Mouse (Mus musculus) B cell, adult 2 months (primary cell): Measurements from ENCODE around the gene Lrrc17.
A peak's percentile ranks its signal among the peaks of the same experiment; 100 is the strongest.

Experiments
- DNase-seq, 2 experiments: peaks; one replicate each; pipeline ENCODE4 v3.0.0; 2022

Gene Lrrc17

GRCm38 (mm10) chr5:21543409-21544201 is at the start of gene Lrrc17:
Gene Lrrc17, plus strand, starts transcription at chr5:21543559.
- DNase-seq: no peak

- DNase-seq: no peak
These were observed 48.6 kb upstream of the Lrrc17 start for GRCm38 (mm10) chr5:21494781-21495180.

- no peak for DNase-seq
These were observed 47.0 kb upstream of the Lrrc17 start for GRCm38 (mm10) chr5:21496321-21496720.

GRCm38 (mm10) chr5:21496881-21497280 is 46.5 kb upstream of the Lrrc17 start:
- DNase-seq: no peak

DNA sequence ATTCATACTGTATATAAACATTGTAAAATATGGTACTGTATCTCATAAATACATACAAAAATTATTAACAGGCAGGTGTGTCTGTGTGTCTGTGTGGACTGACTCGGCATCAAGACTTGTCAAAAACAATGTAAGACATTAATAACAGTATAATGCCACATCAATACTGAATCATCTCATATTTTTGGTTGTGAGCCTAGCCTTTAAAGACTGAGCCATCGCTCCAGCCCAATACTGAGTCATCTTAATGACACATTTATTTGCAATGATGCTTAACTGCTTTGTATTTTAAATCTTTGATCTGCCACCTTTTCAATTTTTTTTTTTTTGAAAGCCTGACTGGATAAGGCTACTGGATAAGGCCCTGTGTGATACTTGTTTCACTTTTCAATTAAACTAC is 44.9 kb upstream of the Lrrc17 start:
- DNase-seq: no peak

- no peak for DNase-seq
These were observed 44.4 kb upstream of the Lrrc17 start for GRCm38 (mm10) chr5:21498925-21499324.

DNA sequence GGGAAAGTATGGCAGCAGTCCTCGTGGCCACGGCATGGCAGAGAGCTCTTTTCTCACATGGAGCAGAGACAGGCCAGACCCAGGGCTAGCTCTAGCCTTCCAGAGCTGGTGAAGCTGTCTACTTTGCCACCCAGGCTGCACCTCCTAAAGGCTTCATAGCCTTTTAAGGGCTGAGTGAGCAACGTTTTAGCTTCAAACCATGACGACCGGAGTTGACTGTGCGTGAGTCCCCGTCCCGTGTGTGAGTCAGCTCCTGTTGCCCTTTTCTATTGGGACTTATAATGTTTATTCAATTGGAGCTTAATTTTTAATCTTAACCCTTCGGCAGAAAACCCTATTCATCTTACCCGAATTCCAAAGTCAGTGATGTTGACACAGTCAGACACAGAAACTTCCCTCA is 43.2 kb upstream of the Lrrc17 start:
- DNase-seq: no peak

DNA sequence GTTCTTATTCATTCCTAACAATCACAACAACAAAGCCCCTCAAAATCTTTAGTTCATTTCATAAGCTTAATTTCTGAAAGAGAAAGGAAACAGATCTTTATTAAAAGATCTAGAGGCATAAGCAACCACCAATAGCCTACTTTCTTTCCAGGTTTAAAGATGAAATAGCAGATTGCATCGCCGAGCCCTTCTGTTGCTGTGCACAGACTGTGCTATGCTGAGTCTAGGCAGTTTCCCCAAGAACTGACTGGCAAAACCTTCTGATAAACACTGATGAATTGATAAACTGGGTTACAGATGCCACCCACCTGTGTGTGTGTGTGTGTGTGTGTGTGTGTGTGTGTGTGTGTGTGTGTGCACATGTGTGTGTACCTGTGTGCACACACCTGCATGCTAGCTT is 42.4 kb upstream of the Lrrc17 start:
- no peak for DNase-seq

DNA sequence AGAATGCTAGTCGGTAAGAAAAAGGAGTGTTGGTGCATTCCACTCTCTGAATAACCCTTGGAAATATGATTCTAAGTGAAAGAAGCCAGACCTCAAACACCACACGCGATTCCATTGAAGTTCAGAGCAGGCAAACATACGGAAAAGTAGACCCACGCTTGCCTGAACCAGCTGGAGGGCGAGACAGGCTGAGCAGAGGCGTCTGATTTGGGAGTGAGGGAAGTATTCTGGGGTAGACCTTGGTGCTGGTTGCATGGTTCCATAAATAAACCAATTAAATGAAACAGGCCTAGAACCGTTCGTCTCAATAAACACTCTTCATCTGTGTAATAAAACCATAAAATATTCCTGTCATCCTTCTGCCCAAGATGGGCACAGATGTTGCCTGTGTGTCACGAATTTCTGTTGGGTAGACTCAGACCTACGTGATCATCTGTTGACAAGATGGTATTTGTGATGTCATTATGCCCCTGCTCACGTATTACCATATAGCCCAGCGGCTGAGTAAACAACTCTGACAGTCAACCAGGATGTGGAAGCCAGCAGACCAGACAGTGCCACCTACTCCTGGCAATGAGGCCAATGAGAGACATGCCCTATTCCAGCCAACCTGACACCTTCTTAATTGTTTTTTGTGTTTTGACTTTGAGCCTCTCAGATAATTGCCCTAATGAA is 40.3 kb upstream of the Lrrc17 start:
- DNase-seq: no peak

GRCm38 (mm10) chr5:21505159-21505558 is 38.2 kb upstream of the Lrrc17 start:
- DNase-seq: no peak

DNA sequence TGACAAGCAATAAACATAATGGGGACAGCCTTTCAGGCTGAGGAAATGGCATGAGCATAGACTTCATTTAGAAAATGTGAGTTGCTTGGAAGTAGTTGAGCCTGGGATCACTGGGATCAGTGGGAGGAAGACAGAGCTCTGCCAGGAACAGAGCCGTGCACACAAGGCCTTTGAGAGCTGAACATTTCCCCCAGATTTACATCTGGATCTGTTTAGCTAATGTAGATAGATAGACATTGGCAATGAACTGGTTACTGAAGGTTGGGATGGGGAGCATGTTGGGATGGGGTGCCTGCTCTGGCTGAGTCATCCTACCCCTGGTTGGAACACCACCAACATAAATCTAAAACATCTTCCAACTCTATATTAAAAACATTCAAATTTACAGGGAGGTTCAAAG is 36.5 kb upstream of the Lrrc17 start:
- no peak for DNase-seq

DNA sequence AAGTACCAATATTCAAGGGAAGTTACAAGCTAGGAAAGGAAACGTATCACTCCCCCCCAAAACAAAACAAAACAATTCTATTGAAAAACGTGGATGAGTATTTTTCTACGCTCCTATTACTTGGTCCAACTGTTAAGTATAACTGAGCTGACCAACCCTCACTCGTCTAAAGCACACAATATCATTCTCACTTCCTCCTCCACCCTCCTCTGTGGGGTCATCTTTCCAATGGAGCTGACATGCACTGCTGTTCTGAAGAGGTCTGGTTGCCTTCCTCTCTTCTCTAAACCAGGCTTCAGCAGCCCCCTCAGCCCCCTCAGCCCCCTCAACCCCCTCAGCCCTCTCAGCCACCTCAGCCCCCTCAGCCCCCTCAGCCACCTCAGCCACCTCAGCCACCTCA is 33.6 kb upstream of the Lrrc17 start:
- DNase-seq: no peak

GRCm38 (mm10) chr5:21513363-21513762 is 30.0 kb upstream of the Lrrc17 start:
- no peak for DNase-seq

GRCm38 (mm10) chr5:21517562-21517961 is 25.8 kb upstream of the Lrrc17 start:
- DNase-seq: peak; percentile 69 to 75

DNA sequence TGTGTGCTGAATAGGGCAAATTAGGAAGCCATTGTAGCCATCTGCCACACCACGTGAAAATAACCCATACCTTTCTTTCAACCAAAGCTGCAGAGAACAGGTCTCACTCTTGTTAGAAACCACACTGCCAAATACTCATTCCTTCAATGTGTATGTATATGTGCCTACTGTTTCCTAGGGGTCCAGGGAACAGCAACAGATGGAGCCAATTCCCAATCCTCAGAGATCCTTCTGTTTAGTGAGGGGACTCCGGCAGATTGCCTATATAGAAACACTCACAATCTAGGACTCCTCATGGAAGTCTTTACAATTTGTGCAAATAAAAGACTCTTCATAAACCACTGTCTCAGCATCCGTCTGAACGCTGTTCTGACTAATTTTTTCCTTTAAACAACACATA is 25.2 kb upstream of the Lrrc17 start:
- no peak for DNase-seq

GRCm38 (mm10) chr5:21519166-21519565 is 24.2 kb upstream of the Lrrc17 start:
- DNase-seq: no peak

GRCm38 (mm10) chr5:21526835-21527485 is 16.4 kb upstream of the Lrrc17 start:
- DNase-seq: no peak

GRCm38 (mm10) chr5:21527488-21527911 is 15.9 kb upstream of the Lrrc17 start:
- no peak for DNase-seq

- no peak for DNase-seq
These were observed 15.1 kb upstream of the Lrrc17 start for GRCm38 (mm10) chr5:21528068-21528842.

GRCm38 (mm10) chr5:21529110-21529720 is 14.1 kb upstream of the Lrrc17 start:
- DNase-seq: no peak

DNA sequence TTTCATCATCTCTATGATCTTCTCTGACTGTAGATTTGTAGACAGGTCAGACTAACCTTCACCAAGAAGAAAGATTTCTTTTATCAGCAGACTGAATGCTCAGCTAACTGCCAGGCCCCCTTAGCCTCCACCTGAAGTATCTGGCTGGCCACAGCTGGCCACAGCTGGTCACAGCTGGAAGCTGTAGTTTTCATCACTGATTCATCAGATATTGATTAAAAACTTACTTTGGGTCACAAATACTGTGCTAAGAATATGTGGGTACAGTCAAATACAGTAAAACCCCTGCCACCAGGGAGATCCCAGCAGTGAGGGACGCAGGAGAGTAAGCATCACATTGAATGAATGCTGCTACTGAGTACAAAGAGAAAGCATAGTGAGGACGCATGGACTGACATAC is 11.2 kb upstream of the Lrrc17 start:
- no peak for DNase-seq

- DNase-seq: no peak
These were observed 10.4 kb upstream of the Lrrc17 start for GRCm38 (mm10) chr5:21532921-21533320.

DNA sequence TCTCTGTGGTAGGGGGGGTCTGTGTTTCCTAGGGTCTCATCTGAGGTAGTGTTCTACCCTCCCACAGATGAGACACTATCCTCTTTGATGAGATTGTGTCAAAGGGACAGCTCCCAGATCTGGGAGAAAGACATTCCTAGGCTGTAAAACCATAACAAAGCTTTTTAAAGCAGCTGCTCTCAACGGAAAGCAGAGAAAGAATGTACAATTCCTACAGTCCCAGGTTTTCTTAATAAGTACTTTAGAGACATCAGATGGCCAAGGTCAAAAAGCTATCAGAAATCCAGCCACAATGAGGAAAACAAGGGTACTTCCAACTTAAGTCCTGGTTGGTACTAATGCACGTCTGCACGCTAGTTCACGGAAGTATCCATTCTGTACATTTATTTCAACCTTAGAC is 1.1 kb upstream of the Lrrc17 start:
- DNase-seq: no peak
